Mouse (Mus musculus) adrenal gland, adult 2 months (tissue): Measurements from ENCODE around the gene Cdx4. TPM values are rescaled to one million over a fixed set of nuclear protein-coding genes. Genes with fewer than 3 reads are reported as not detected.

Experiments used
- polyA plus RNA-seq: library from polyadenylated mRNA; depleted of rRNA; stranded (reverse); fragments of >200 nt; gene quantifications from 2 replicates; pipeline ENCODE4 v1.2.3, GENCODE M21; 2012; rRNA removed
- total RNA-seq, 2 experiments: library from RNA; stranded (reverse); gene quantifications; 2 replicates each; pipeline ENCODE4 v1.2.3; 2021

The Cdx4 gene
- total and polyA plus RNA-seq, 3 experiments, result 0.04 TPM; not detected in 2

Other genes with a start within 250 kb of the Cdx4 start
- gene Nap1l2, start 134.8 kb upstream of the Cdx4 start, total RNA-seq, result 1 to 10 TPM in 1 of 2 experiments, under 1 TPM in 1; 0.81 to 1.4 TPM
- gene Nap1l2, start 134.8 kb upstream of the Cdx4 start, polyA plus RNA-seq, result 0.12 and 0.17 TPM in 2 replicates
- 1 to 10 TPM; 4.2 to 7.9 TPM for gene Chic1, start 35.1 kb downstream of the Cdx4 start, total RNA-seq
- 0.15 and 0.17 TPM in 2 replicates for gene Chic1, start 35.1 kb downstream of the Cdx4 start, polyA plus RNA-seq
- not detected for gene Tsx, start 93.1 kb downstream of the Cdx4 start, total RNA-seq
- not detected in 2 replicates for gene Tsx, start 93.1 kb downstream of the Cdx4 start, polyA plus RNA-seq
- gene Gm26992, start 100.6 kb downstream of the Cdx4 start, total RNA-seq, result not detected
- not detected in 2 replicates for gene Gm26992, start 100.6 kb downstream of the Cdx4 start, polyA plus RNA-seq